Mouse (Mus musculus): ENCODE measurements around the gene Cyfip2. TPM values are rescaled to one million over a fixed set of nuclear protein-coding genes. Genes with fewer than 3 reads are reported as not detected.

Cyfip2 gene
- polyA plus RNA-seq, 1 experiment from 2014 or later, result 13.4 TPM

- 44% methylated on average over 5 of the region's 5 CpGs for WGBS
- H3K27ac ChIP-seq (replicated peaks; ENCODE audit: low read depth, low read length), result no peak overlapping the region
Observed at GRCm38 (mm10) chr11:46276778-46277177, 35.9 kb downstream of the Cyfip2 start.

GRCm38 (mm10) chr11:46276168-46276567, 36.5 kb downstream of the Cyfip2 start:
- H3K9ac ChIP-seq (ENCODE audit: low read depth, low read length), result no peak overlapping the region
- DNase-seq (ENCODE audit: low spot score), result no peak
- no peak overlapping the region for H3K27ac ChIP-seq (replicated peaks; ENCODE audit: low read depth, low read length)
- no peak for ATAC-seq (ENCODE audit: low read depth)
- H3K4me1 ChIP-seq (ENCODE audit: control insufficient read depth, insufficient read depth, low read length), result no peaks in the 10 kb centered on the region
- no peak overlapping the region for H3K4me2 ChIP-seq (ENCODE audit: low read depth, low read length)
- no peaks in the 10 kb centered on the region for H3K36me3 ChIP-seq (ENCODE audit: control insufficient read depth, insufficient read depth, low read length)
- WGBS, result 87% methylated on average over 8 of the region's 8 CpGs
- H3K27me3 ChIP-seq (replicated peaks; ENCODE audit: control insufficient read depth, insufficient read depth, low read length), result no peaks in the 10 kb centered on the region
- no peaks in the 10 kb centered on the region for H3K9me3 ChIP-seq (ENCODE audit: control insufficient read depth, low read length)
- no peak overlapping the region for H3K4me3 ChIP-seq (ENCODE audit: low read depth, low read length)

More at GRCm38 (mm10) chr11:46276778-46277177, 35.9 kb downstream of the Cyfip2 start:
- H3K36me3 ChIP-seq (ENCODE audit: control insufficient read depth, insufficient read depth, low read length), result no peaks in the 10 kb centered on the region
- ATAC-seq (ENCODE audit: low read depth) (peak; percentile 50; the same call in 1 of the 2 replicates), DNase-seq (ENCODE audit: low spot score) (peak; percentile 8)
- no peak overlapping the region for H3K9ac ChIP-seq (ENCODE audit: low read depth, low read length)
- no peaks in the 10 kb centered on the region for H3K9me3 ChIP-seq (ENCODE audit: control insufficient read depth, low read length)
- no peaks in the 10 kb centered on the region for H3K27me3 ChIP-seq (replicated peaks; ENCODE audit: control insufficient read depth, insufficient read depth, low read length)
- no peak overlapping the region for H3K4me3 ChIP-seq (ENCODE audit: low read depth, low read length)
- no peak overlapping the region for H3K4me2 ChIP-seq (ENCODE audit: low read depth, low read length)
- no peaks in the 10 kb centered on the region for H3K4me1 ChIP-seq (ENCODE audit: control insufficient read depth, insufficient read depth, low read length)

- peak; percentile 70 for ATAC-seq (ENCODE audit: low read depth)
- H3K4me1 ChIP-seq (ENCODE audit: control insufficient read depth, insufficient read depth, low read length), result no peaks in the 10 kb centered on the region
Observed at GRCm38 (mm10) chr11:46275302-46275701, 37.4 kb downstream of the Cyfip2 start.

GRCm38 (mm10) chr11:46273969-46274368, 38.7 kb downstream of the Cyfip2 start:
- no peak overlapping the region for H3K9ac ChIP-seq (ENCODE audit: low read depth, low read length)
- H3K9me3 ChIP-seq (ENCODE audit: control insufficient read depth, low read length), result no peaks in the 10 kb centered on the region
- ATAC-seq (ENCODE audit: low read depth) (no peak), DNase-seq (ENCODE audit: low spot score) (no peak)
- no peaks in the 10 kb centered on the region for H3K4me1 ChIP-seq (ENCODE audit: control insufficient read depth, insufficient read depth, low read length)
- no peak overlapping the region for H3K4me3 ChIP-seq (ENCODE audit: low read depth, low read length)
- H3K4me2 ChIP-seq (ENCODE audit: low read depth, low read length), result no peak overlapping the region
- no peak overlapping the region for H3K27ac ChIP-seq (replicated peaks; ENCODE audit: low read depth, low read length)
- H3K36me3 ChIP-seq (ENCODE audit: control insufficient read depth, insufficient read depth, low read length), result no peaks in the 10 kb centered on the region
- no peaks in the 10 kb centered on the region for H3K27me3 ChIP-seq (replicated peaks; ENCODE audit: control insufficient read depth, insufficient read depth, low read length)
- 96% methylated on average over 3 of the region's 3 CpGs for WGBS

More at GRCm38 (mm10) chr11:46275302-46275701, 37.4 kb downstream of the Cyfip2 start:
- no peak overlapping the region for H3K4me3 ChIP-seq (ENCODE audit: low read depth, low read length)
- H3K27ac ChIP-seq (replicated peaks; ENCODE audit: low read depth, low read length), result no peak overlapping the region
- WGBS, result 10% methylated on average over 4 of the region's 6 CpGs
- H3K4me2 ChIP-seq (ENCODE audit: low read depth, low read length), result no peak overlapping the region
- H3K27me3 ChIP-seq (replicated peaks; ENCODE audit: control insufficient read depth, insufficient read depth, low read length), result no peaks in the 10 kb centered on the region
- H3K9me3 ChIP-seq (ENCODE audit: control insufficient read depth, low read length), result no peaks in the 10 kb centered on the region
- DNase-seq (ENCODE audit: low spot score), result peak; percentile 85
- H3K9ac ChIP-seq (ENCODE audit: low read depth, low read length), result no peak overlapping the region
- no peaks in the 10 kb centered on the region for H3K36me3 ChIP-seq (ENCODE audit: control insufficient read depth, insufficient read depth, low read length)

- no peak overlapping the region for H3K4me2 ChIP-seq (ENCODE audit: low read depth, low read length)
- DNase-seq (ENCODE audit: low spot score) (no peak), ATAC-seq (ENCODE audit: low read depth) (no peak)
- no peaks in the 10 kb centered on the region for H3K9me3 ChIP-seq (ENCODE audit: control insufficient read depth, low read length)
- no peak overlapping the region for H3K27ac ChIP-seq (replicated peaks; ENCODE audit: low read depth, low read length)
- 55% methylated on average over 8 of the region's 8 CpGs for WGBS
- H3K4me3 ChIP-seq (ENCODE audit: low read depth, low read length), result no peak overlapping the region
- H3K27me3 ChIP-seq (replicated peaks; ENCODE audit: control insufficient read depth, insufficient read depth, low read length), result no peaks in the 10 kb centered on the region
- H3K4me1 ChIP-seq (ENCODE audit: control insufficient read depth, insufficient read depth, low read length), result no peaks in the 10 kb centered on the region
- no peaks in the 10 kb centered on the region for H3K36me3 ChIP-seq (ENCODE audit: control insufficient read depth, insufficient read depth, low read length)
- H3K9ac ChIP-seq (ENCODE audit: low read depth, low read length), result no peak overlapping the region
Observed at GRCm38 (mm10) chr11:46272058-46272681, 40.5 kb downstream of the Cyfip2 start.

- ATAC-seq (ENCODE audit: low read depth), result no peak
- H3K27me3 ChIP-seq (replicated peaks; ENCODE audit: control insufficient read depth, insufficient read depth, low read length), result no peaks in the 10 kb centered on the region
- WGBS, result 60% methylated on average over 3 of the region's 3 CpGs
- DNase-seq (ENCODE audit: low spot score), result no peak
- no peak overlapping the region for H3K9ac ChIP-seq (ENCODE audit: low read depth, low read length)
- no peak overlapping the region for H3K4me2 ChIP-seq (ENCODE audit: low read depth, low read length)
- H3K9me3 ChIP-seq (ENCODE audit: control insufficient read depth, low read length), result no peaks in the 10 kb centered on the region
- H3K4me1 ChIP-seq (ENCODE audit: control insufficient read depth, insufficient read depth, low read length), result no peaks in the 10 kb centered on the region
- no peak overlapping the region for H3K27ac ChIP-seq (replicated peaks; ENCODE audit: low read depth, low read length)
- no peak overlapping the region for H3K4me3 ChIP-seq (ENCODE audit: low read depth, low read length)
- H3K36me3 ChIP-seq (ENCODE audit: control insufficient read depth, insufficient read depth, low read length), result no peaks in the 10 kb centered on the region
Observed at GRCm38 (mm10) chr11:46269893-46270292, 42.8 kb downstream of the Cyfip2 start.

GRCm38 (mm10) chr11:46269391-46269790, 43.3 kb downstream of the Cyfip2 start:
- no peak overlapping the region for H3K27ac ChIP-seq (replicated peaks; ENCODE audit: low read depth, low read length)
- 68% methylated on average over 9 of the region's 9 CpGs for WGBS
- DNase-seq (ENCODE audit: low spot score), result no peak
- no peaks in the 10 kb centered on the region for H3K27me3 ChIP-seq (replicated peaks; ENCODE audit: control insufficient read depth, insufficient read depth, low read length)
- H3K4me1 ChIP-seq (ENCODE audit: control insufficient read depth, insufficient read depth, low read length), result no peaks in the 10 kb centered on the region
- H3K4me2 ChIP-seq (ENCODE audit: low read depth, low read length), result no peak overlapping the region
- no peaks in the 10 kb centered on the region for H3K9me3 ChIP-seq (ENCODE audit: control insufficient read depth, low read length)
- no peak overlapping the region for H3K4me3 ChIP-seq (ENCODE audit: low read depth, low read length)
- ATAC-seq (ENCODE audit: low read depth), result peak; percentile 28; the same call in 1 of the 2 replicates
- H3K9ac ChIP-seq (ENCODE audit: low read depth, low read length), result no peak overlapping the region
- no peaks in the 10 kb centered on the region for H3K36me3 ChIP-seq (ENCODE audit: control insufficient read depth, insufficient read depth, low read length)

- Histone ChIP-seq H3K9me3 (ENCODE audit: control insufficient read depth, low read length) (no peaks in the 10 kb centered on the region), H3K27me3 (replicated peaks; ENCODE audit: control insufficient read depth, insufficient read depth, low read length) (no peaks in the 10 kb centered on the region), H3K4me2 (ENCODE audit: low read depth, low read length) (no peak overlapping the region), H3K27ac (replicated peaks; ENCODE audit: low read depth, low read length) (no peak overlapping the region), H3K9ac (ENCODE audit: low read depth, low read length) (no peak overlapping the region), H3K36me3 (ENCODE audit: control insufficient read depth, insufficient read depth, low read length) (no peaks in the 10 kb centered on the region), H3K4me1 (ENCODE audit: control insufficient read depth, insufficient read depth, low read length) (no peaks in the 10 kb centered on the region), H3K4me3 (ENCODE audit: low read depth, low read length) (no peak overlapping the region)
- ATAC-seq (ENCODE audit: low read depth), result 0 out of 2 replicates have a peak, but pooled peaks have one; percentile 22
- DNase-seq (ENCODE audit: low spot score), result peak; percentile 25
- WGBS, result 21% methylated on average over 7 of the region's 7 CpGs
Observed at GRCm38 (mm10) chr11:46268991-46269390, 43.7 kb downstream of the Cyfip2 start.
